Mouse (Mus musculus): ENCODE measurements around the gene Mapkap1. TPM values are rescaled to one million over a fixed set of nuclear protein-coding genes. Genes with fewer than 3 reads are reported as not detected.

Gene Mapkap1
- total and polyA plus RNA-seq, 3 experiments, result 39.4 to 45.8 (median 40.7) TPM

DNA sequence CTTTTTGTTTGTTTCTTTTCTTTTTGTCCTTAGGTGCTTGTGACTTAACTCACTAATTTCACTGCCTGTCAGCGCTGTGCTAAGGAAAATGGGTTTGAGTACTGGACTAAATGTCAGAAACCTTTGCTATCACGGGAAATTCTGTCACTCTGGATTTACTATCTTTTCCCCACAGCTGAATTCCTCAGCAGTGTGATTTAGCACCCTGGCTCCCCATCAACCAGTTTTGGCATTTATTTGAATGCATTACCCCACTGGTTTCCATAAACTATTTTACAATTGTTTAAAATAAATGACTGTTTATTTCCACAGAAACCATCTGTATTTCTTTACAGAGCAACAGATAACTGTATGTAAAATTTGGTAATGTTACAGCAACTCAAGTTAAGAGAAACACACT, 146.2 kb downstream of the Mapkap1 start:
- peaks cover 0 to 39% of the 10 kb centered on the region in 2 experiments for H3K36me3 ChIP-seq (replicated peaks in 1 of 2; ENCODE audit: control insufficient read depth in 1 of 2, insufficient read depth in 1 of 2, low read length in 1 of 2)
- dilution Hi-C loops (cut with MboI; ENCODE audit: extremely low pct_ligation_motif_present, extremely low pct_unique_long_range_greater_than_20kb, low sequenced_read_pairs) (no loop called here), in situ Hi-C loops (cut with MboI; ENCODE audit: low pct_ligation_motif_present, low pct_unique_long_range_greater_than_20kb, low sequenced_read_pairs) (no loop called here)
- peaks cover 0 to 25% of the 10 kb centered on the region in 2 experiments; a peak in 2 of 4 replicates for H3K4me1 ChIP-seq (ENCODE audit: control insufficient read depth in 1 of 2, insufficient read depth in 2 of 2)
- no peaks in the 10 kb centered on the region for H3K79me2 ChIP-seq (replicated peaks; ENCODE audit: control insufficient read depth, extremely low read depth, insufficient read depth, poor library complexity, severe bottlenecking)
- TF ChIP-seq NRF1 (IDR thresholded peaks at IDR 0.05; ENCODE audit: low read depth, low read length), result no peak
- TF ChIP-seq ZNF384 (IDR thresholded peaks at IDR 0.05; ENCODE audit: low read depth, low read length), result no peak
- no peak for TF ChIP-seq JUND (conservative IDR thresholded peaks at IDR 0.05; ENCODE audit: low read depth, low read length)
- no peak for TF ChIP-seq EP300 (IDR thresholded peaks at IDR 0.05; ENCODE audit: low read length)
- TF ChIP-seq RCOR1 (conservative IDR thresholded peaks at IDR 0.05; ENCODE audit: low read depth, low read length), result no peak
- TF ChIP-seq MYC (IDR thresholded peaks at IDR 0.05; ENCODE audit: low read depth, low read length), result no peak
- TF ChIP-seq ELF1 (IDR thresholded peaks at IDR 0.05; ENCODE audit: low read depth, low read length), result no peak
- no peak for TF ChIP-seq TCF12 (IDR thresholded peaks at IDR 0.05; ENCODE audit: low read depth, low read length)
- TF ChIP-seq MXI1 (IDR thresholded peaks at IDR 0.05; ENCODE audit: low read depth, low read length), result no peak
- no peak for TF ChIP-seq CHD1 (IDR thresholded peaks at IDR 0.05; ENCODE audit: low read depth, low read length)
- TF ChIP-seq IRF4 (IDR thresholded peaks at IDR 0.05; ENCODE audit: low read depth, low read length), result no peak
- no peak for TF ChIP-seq MAZ (IDR thresholded peaks at IDR 0.05; ENCODE audit: low read depth, low read length)
- TF ChIP-seq USF2 (conservative IDR thresholded peaks at IDR 0.05; ENCODE audit: low read depth, low read length), result no peak
- no peak for TF ChIP-seq SIN3A (IDR thresholded peaks at IDR 0.05; ENCODE audit: low read length)
- no peak for TF ChIP-seq MAFK (IDR thresholded peaks at IDR 0.05; ENCODE audit: insufficient replicate concordance, low read length)
- no peak for TF ChIP-seq HCFC1 (IDR thresholded peaks at IDR 0.05; ENCODE audit: low read depth, low read length)
- DNase-seq (ENCODE audit: extremely low read depth), result no peak
- H3K4me2 ChIP-seq (ENCODE audit: insufficient read depth, low read depth, poor library complexity, severe bottlenecking), result no peak overlapping the region
- H3K9ac ChIP-seq (ENCODE audit: insufficient read depth, low read depth), result no peak overlapping the region
- no peak overlapping the region for H3K4me3 ChIP-seq (replicated peaks in 1 of 3; ENCODE audit: low read depth in 2 of 3, low read length in 2 of 3, poor library complexity in 1 of 3)
- H3K9me3 ChIP-seq (replicated peaks; ENCODE audit: low read length), result no peaks in the 10 kb centered on the region
- no peak overlapping the region for H3K27ac ChIP-seq (ENCODE audit: insufficient read depth, low read depth)
- H3K27me3 ChIP-seq (replicated peaks), result no peaks in the 10 kb centered on the region

DNA sequence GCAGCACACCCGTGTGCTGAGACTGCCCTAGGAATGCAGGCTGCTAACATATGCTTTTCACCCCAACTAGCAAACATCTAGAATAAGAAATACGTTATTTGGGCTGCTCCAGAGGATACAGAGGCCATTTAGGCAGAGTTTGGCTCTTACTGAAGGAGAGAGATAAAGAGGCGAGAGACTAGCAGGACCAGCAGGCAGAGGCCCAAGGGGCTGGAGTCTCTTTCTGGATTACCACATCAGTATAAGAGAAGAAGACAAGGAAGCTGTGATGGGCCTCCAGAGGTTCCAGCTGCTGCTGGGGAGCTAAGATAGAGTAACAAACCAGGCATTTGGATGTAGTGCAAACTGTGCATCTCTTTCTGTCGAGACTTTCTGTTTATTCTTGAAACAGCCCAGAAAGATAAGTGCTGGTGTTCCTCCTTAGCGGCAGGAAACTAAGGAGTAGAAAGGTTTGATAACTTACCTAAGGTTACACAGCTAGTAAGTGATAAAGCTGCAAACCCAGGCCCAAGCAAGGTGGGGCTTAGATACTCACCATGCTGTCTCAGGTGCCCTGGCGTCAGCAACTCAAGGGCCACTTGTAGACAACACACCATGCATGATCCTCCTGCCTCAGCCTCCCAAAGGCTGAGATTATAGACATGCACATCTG, 147.1 kb downstream of the Mapkap1 start:
- dilution Hi-C loops (cut with MboI; ENCODE audit: extremely low pct_ligation_motif_present, extremely low pct_unique_long_range_greater_than_20kb, low sequenced_read_pairs), result no loop called here
- Histone ChIP-seq H3K9ac (ENCODE audit: insufficient read depth, low read depth) (no peak overlapping the region), H3K36me3 (replicated peaks in 1 of 2; ENCODE audit: control insufficient read depth in 1 of 2, insufficient read depth in 1 of 2, low read length in 1 of 2) (peaks cover 0 to 47% of the 10 kb centered on the region in 2 experiments), H3K4me3 (replicated peaks in 1 of 3; ENCODE audit: low read depth in 2 of 3, low read length in 2 of 3, poor library complexity in 1 of 3) (no peak overlapping the region), H3K4me1 (ENCODE audit: control insufficient read depth in 1 of 2, insufficient read depth in 2 of 2) (peaks cover 0 to 24% of the 10 kb centered on the region in 2 experiments; a peak in 2 of 4 replicates), H3K9me3 (replicated peaks; ENCODE audit: low read length) (no peaks in the 10 kb centered on the region), H3K27me3 (replicated peaks) (no peaks in the 10 kb centered on the region), H3K27ac (ENCODE audit: insufficient read depth, low read depth) (no peak overlapping the region), H3K4me2 (ENCODE audit: insufficient read depth, low read depth, poor library complexity, severe bottlenecking) (no peak overlapping the region), H3K79me2 (replicated peaks; ENCODE audit: control insufficient read depth, extremely low read depth, insufficient read depth, poor library complexity, severe bottlenecking) (no peaks in the 10 kb centered on the region)
- TF ChIP-seq MAZ (IDR thresholded peaks at IDR 0.05; ENCODE audit: low read depth, low read length), result no peak
- TF ChIP-seq NELFE (IDR thresholded peaks at IDR 0.05; ENCODE audit: low read depth, low read length), result no peak
- no peak for TF ChIP-seq IRF4 (IDR thresholded peaks at IDR 0.05; ENCODE audit: low read depth, low read length)
- no peak for TF ChIP-seq EP300 (IDR thresholded peaks at IDR 0.05; ENCODE audit: low read length)
- TF ChIP-seq JUN (IDR thresholded peaks at IDR 0.05; ENCODE audit: insufficient read depth, low read depth, low read length), result no peak
- no peak for TF ChIP-seq ZMIZ1 (IDR thresholded peaks at IDR 0.05; ENCODE audit: low read depth, low read length)
- TF ChIP-seq TCF12 (IDR thresholded peaks at IDR 0.05; ENCODE audit: low read depth, low read length), result no peak
- TF ChIP-seq CHD2 (IDR thresholded peaks at IDR 0.05; ENCODE audit: low read length), result no peak
- TF ChIP-seq MXI1 (IDR thresholded peaks at IDR 0.05; ENCODE audit: low read depth, low read length), result no peak
- TF ChIP-seq UBTF (IDR thresholded peaks at IDR 0.05; ENCODE audit: low read depth, low read length), result no peak
- no peak for TF ChIP-seq BHLHE40 (IDR thresholded peaks at IDR 0.05; ENCODE audit: low read depth, low read length)
- TF ChIP-seq POLR2A (IDR thresholded peaks at IDR 0.05; ENCODE audit: low read depth, low read length), result no peak
- no peak for TF ChIP-seq PAX5 (IDR thresholded peaks at IDR 0.05; ENCODE audit: low read length)
- TF ChIP-seq ELF1 (IDR thresholded peaks at IDR 0.05; ENCODE audit: low read depth, low read length), result no peak
- in situ Hi-C loops (cut with MboI; ENCODE audit: low pct_ligation_motif_present, low pct_unique_long_range_greater_than_20kb, low sequenced_read_pairs), result no loop called here
- no peak for DNase-seq (ENCODE audit: extremely low read depth)

Data from CH12.LX (cell line).